Mouse (Mus musculus): Measurements from ENCODE around the gene Ppp4c. TPM values are rescaled to one million over a fixed set of nuclear protein-coding genes. Genes with fewer than 3 reads are reported as not detected.

Gene Ppp4c
- polyA plus RNA-seq, 1 experiment from 2014 or later: 180 TPM

DNA sequence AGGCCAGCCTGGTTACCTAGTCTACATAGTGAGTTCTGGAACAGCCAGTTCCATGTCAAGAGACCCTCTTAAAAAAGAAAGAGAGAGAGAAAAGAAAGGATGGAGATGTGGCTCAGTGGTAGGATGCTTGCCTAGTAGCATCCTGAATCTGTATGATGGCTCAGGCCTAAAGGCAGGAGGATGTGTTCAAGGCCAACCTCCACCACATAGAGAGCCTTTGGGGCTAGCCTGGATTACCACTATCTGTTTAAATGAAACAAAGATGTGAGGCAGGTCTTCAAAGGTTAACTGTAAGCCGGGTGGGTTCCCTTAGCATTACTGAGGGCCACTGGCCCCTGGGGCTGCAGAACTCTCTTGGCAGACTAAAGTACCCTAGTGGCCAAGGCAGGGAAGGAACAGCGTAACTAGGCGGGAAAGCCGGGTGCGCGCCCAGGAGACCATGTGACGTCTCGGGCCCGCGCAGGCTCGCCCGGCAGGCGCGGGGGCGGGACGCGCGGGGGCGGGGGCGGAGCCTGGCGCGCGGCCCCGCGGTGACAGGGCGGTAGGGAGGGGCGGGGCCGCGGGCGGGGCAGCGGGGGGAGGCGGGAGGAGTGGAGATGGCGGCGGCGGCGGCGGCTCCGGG is 33.1 kb downstream of the Ppp4c start, which contains the start of gene Mapk3:
Mapk3 (plus strand) TSS at position 552 of the 622 bp plus-strand sequence.
- WGBS: 1% methylated on average over 25 of the region's 38 CpGs
- Histone ChIP-seq H3K9me3 (replicated peaks; ENCODE audit: control insufficient read depth, low read length) (no peaks in the 10 kb centered on the region), H3K4me1 (ENCODE audit: control insufficient read depth, insufficient read depth, low read length) (peaks cover 34% of the 10 kb centered on the region), H3K36me3 (ENCODE audit: control insufficient read depth, insufficient read depth, low read length) (peaks cover 5% of the 10 kb centered on the region), H3K27ac (ENCODE audit: low read length) (peak within 1 kb of the TSS; percentile 99), H3K4me3 (replicated peaks; ENCODE audit: low read length) (peak within 1 kb of the TSS; percentile 81), H3K27me3 (ENCODE audit: control insufficient read depth, insufficient read depth, low read length) (no peaks in the 10 kb centered on the region), H3K9ac (ENCODE audit: low read length) (peak within 1 kb of the TSS; percentile 92), H3K4me2 (ENCODE audit: low read depth, low read length) (peak within 1 kb of the TSS; percentile 92)
- ATAC-seq (ENCODE audit: insufficient read depth, low FRiP score): peak; percentile 68

DNA sequence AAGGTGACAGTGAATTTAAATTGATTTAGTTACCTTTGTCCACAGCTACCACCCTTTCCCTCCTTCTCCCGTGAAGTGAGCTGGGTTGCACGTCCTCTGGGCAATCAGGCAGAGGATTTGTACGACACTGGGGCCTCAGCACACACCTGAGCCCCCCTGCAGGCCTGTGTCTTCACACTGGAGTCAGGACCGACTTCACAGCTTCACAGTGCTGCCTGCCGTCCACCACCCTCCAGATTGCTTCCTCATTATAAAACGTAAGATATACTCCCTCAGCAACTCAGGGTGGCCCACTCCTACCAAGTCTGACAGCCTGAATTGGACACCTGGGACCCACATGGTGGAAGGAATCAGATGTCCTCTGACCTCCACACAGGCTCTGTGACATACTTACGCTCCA is 33.8 kb downstream of the Ppp4c start:
- Histone ChIP-seq H3K27me3 (ENCODE audit: control insufficient read depth, insufficient read depth, low read length) (no peaks in the 10 kb centered on the region), H3K4me1 (ENCODE audit: control insufficient read depth, insufficient read depth, low read length) (peaks cover 34% of the 10 kb centered on the region), H3K36me3 (ENCODE audit: control insufficient read depth, insufficient read depth, low read length) (peaks cover 4% of the 10 kb centered on the region; the same call in 1 of the 2 replicates), H3K4me3 (replicated peaks; ENCODE audit: low read length) (no peak overlapping the region), H3K4me2 (ENCODE audit: low read depth, low read length) (no peak overlapping the region), H3K27ac (ENCODE audit: low read length) (no peak overlapping the region), H3K9me3 (replicated peaks; ENCODE audit: control insufficient read depth, low read length) (no peaks in the 10 kb centered on the region), H3K9ac (ENCODE audit: low read length) (peak overlapping the region; percentile 59; the same call in 1 of the 2 replicates)
- ATAC-seq (ENCODE audit: insufficient read depth, low FRiP score): no peak
- 72% methylated on average over 7 of the region's 7 CpGs for WGBS

DNA sequence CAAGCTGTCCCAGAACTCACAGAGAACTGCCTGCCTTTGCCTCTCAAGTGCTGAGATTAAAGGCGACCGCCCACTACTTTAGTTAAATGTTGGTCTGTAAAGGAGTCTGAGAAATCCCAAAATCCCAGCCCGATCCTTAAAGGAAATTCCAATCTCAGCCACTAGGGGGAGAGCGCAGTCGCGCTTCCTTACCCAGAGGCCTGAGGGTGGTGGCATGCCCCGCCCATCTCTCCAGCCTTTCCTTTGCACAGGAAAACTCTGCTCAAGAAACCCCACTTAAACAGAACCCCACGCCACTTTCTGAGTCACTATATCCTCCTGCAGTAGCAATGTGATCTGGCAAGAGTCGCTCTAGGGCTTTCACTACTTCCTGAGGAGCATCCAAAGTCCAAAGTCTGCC is 37.4 kb downstream of the Ppp4c start:
- 2% methylated on average over 9 of the region's 9 CpGs for WGBS
- Histone ChIP-seq H3K4me1 (ENCODE audit: control insufficient read depth, insufficient read depth, low read length) (peaks cover 4% of the 10 kb centered on the region; the same call in 1 of the 2 replicates), H3K9me3 (replicated peaks; ENCODE audit: control insufficient read depth, low read length) (no peaks in the 10 kb centered on the region), H3K4me3 (replicated peaks; ENCODE audit: low read length) (no peak overlapping the region; the same call in 1 of the 2 replicates), H3K27ac (ENCODE audit: low read length) (peak overlapping the region; percentile 31; the same call in 1 of the 2 replicates), H3K27me3 (ENCODE audit: control insufficient read depth, insufficient read depth, low read length) (no peaks in the 10 kb centered on the region), H3K36me3 (ENCODE audit: control insufficient read depth, insufficient read depth, low read length) (no peaks in the 10 kb centered on the region), H3K9ac (ENCODE audit: low read length) (peak overlapping the region; percentile 65), H3K4me2 (ENCODE audit: low read depth, low read length) (peak overlapping the region; percentile 34; the same call in 1 of the 2 replicates)
- ATAC-seq (ENCODE audit: insufficient read depth, low FRiP score): peak; percentile 67

DNA sequence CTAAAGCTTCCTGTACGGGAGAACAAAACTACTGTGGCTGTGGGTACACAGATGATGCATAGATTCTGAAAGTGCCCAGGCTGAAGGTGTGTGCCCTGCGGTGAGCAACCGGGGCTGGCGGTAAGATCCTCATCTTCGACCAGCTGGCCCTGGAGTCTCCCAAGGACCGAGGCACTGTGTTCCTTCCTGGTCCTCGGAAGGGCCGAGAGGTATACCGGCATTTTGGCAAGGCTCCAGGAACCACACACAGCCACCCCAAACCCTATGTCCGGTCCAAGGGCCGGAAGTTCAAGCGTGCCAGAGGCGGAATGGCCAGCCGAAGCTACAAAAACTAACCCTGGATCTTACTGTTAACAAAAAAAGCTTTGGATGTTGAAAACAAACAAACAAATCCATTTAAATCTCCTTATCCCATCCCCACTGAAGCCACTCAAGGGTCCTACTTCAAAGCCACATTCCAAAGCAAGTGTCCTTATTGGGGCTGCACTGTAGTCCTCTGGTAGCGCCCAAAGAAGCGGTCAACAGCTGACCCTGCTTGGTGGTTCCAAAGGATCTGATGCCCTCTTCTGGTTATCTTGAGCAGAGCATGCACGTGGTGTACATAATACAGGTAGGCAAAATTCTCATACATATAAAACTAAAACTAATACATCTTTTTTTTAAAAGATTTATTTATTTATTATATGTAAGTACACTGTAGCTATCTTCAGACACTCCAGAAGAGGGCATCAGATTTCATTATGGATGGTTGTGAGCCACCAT is 42.5 kb downstream of the Ppp4c start:
- no peak overlapping the region for H3K4me2 ChIP-seq (ENCODE audit: low read depth, low read length)
- H3K27me3 ChIP-seq (ENCODE audit: control insufficient read depth, insufficient read depth, low read length): no peaks in the 10 kb centered on the region
- ATAC-seq (ENCODE audit: insufficient read depth, low FRiP score): no peak
- no peak overlapping the region for H3K9ac ChIP-seq (ENCODE audit: low read length)
- WGBS: 94% methylated on average over 17 of the region's 17 CpGs
- no peaks in the 10 kb centered on the region for H3K36me3 ChIP-seq (ENCODE audit: control insufficient read depth, insufficient read depth, low read length)
- no peak overlapping the region for H3K4me3 ChIP-seq (replicated peaks; ENCODE audit: low read length)
- H3K27ac ChIP-seq (ENCODE audit: low read length): no peak overlapping the region
- no peaks in the 10 kb centered on the region for H3K9me3 ChIP-seq (replicated peaks; ENCODE audit: control insufficient read depth, low read length)
- H3K4me1 ChIP-seq (ENCODE audit: control insufficient read depth, insufficient read depth, low read length): no peaks in the 10 kb centered on the region

DNA sequence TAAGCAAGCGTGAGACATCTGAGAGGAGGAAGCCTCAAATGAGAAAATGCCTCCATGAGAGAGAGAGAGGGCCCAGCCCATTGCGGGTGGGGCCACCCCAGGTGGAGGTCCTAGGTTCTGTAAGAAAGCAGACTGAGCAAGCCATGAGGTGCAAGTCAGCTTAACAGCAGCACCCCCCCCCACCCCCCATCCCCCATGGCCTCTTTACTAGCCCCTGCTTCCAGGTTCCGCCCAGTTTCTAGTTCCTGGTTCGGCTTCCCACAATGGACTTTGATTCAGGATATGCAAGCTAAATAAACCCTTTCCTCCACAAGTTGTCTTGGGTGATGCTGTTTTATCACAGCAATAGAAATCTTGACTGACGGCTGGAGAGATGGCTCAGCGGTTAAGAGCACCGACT is 43.5 kb downstream of the Ppp4c start:
- no peak for ATAC-seq (ENCODE audit: insufficient read depth, low FRiP score)
- Histone ChIP-seq H3K4me3 (replicated peaks; ENCODE audit: low read length) (no peak overlapping the region), H3K27ac (ENCODE audit: low read length) (peak overlapping the region; percentile 46; the same call in 1 of the 2 replicates), H3K9me3 (replicated peaks; ENCODE audit: control insufficient read depth, low read length) (no peaks in the 10 kb centered on the region), H3K27me3 (ENCODE audit: control insufficient read depth, insufficient read depth, low read length) (no peaks in the 10 kb centered on the region), H3K36me3 (ENCODE audit: control insufficient read depth, insufficient read depth, low read length) (no peaks in the 10 kb centered on the region), H3K4me1 (ENCODE audit: control insufficient read depth, insufficient read depth, low read length) (no peaks in the 10 kb centered on the region), H3K9ac (ENCODE audit: low read length) (no peak overlapping the region), H3K4me2 (ENCODE audit: low read depth, low read length) (no peak overlapping the region)
- 65% methylated on average over 7 of the region's 7 CpGs for WGBS

DNA sequence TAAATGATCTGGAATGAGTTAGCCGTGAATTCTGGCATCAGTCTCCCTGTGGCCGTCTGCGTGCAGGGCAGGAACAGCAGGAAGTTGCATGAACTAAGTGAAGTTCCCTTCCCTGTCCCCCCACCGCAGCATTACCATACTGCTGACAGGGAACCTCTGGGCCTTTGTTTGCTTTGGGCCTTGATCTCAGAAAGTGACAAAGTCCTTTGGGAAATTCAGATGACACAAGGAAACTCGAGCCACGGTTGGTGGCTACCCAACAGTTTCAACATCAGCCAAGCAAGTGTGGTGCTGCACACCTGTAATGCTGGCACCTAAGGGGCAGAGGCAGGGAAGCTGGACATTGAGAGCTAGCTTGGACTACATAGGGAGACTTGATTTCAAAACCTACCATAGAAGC is 45.5 kb downstream of the Ppp4c start:
- no peaks in the 10 kb centered on the region for H3K27me3 ChIP-seq (ENCODE audit: control insufficient read depth, insufficient read depth, low read length)
- 27% methylated on average over 6 of the region's 6 CpGs for WGBS
- peak; percentile 64; the same call in 1 of the 2 replicates for ATAC-seq (ENCODE audit: insufficient read depth, low FRiP score)
- no peaks in the 10 kb centered on the region for H3K4me1 ChIP-seq (ENCODE audit: control insufficient read depth, insufficient read depth, low read length)
- H3K9ac ChIP-seq (ENCODE audit: low read length): peak overlapping the region; percentile 29; the same call in 1 of the 2 replicates
- H3K27ac ChIP-seq (ENCODE audit: low read length): peak overlapping the region; percentile 57
- no peak overlapping the region for H3K4me3 ChIP-seq (replicated peaks; ENCODE audit: low read length)
- H3K4me2 ChIP-seq (ENCODE audit: low read depth, low read length): peak overlapping the region; percentile 19; the same call in 1 of the 2 replicates
- H3K9me3 ChIP-seq (replicated peaks; ENCODE audit: control insufficient read depth, low read length): no peaks in the 10 kb centered on the region
- no peaks in the 10 kb centered on the region for H3K36me3 ChIP-seq (ENCODE audit: control insufficient read depth, insufficient read depth, low read length)

DNA sequence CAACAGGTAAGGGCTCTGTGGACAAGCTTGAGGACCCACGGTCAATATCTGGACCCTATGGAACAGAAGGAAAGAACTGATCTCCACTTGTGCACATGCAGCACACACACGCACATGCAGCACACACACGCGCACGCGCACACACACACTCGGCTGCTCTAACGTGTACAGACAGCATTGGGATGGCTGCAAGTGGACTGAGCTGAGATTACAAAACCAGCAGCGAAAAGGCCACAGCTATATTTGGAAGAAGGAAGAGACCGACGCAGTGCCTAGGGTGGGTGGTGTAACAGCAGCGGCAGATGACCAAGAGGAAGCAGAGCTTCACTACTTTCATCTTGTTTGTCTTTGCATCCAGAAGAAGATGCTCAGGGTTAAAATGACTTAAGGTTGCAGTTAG is 46.2 kb downstream of the Ppp4c start:
- no peaks in the 10 kb centered on the region for H3K36me3 ChIP-seq (ENCODE audit: control insufficient read depth, insufficient read depth, low read length)
- H3K27me3 ChIP-seq (ENCODE audit: control insufficient read depth, insufficient read depth, low read length): no peaks in the 10 kb centered on the region
- peak overlapping the region; percentile 29; the same call in 1 of the 2 replicates for H3K9ac ChIP-seq (ENCODE audit: low read length)
- no peak overlapping the region for H3K4me2 ChIP-seq (ENCODE audit: low read depth, low read length)
- ATAC-seq (ENCODE audit: insufficient read depth, low FRiP score): no peak
- 0 out of 2 replicates have a peak overlapping the region, but pooled peaks have one; percentile 57 for H3K27ac ChIP-seq (ENCODE audit: low read length)
- no peaks in the 10 kb centered on the region for H3K4me1 ChIP-seq (ENCODE audit: control insufficient read depth, insufficient read depth, low read length)
- no peak overlapping the region for H3K4me3 ChIP-seq (replicated peaks; ENCODE audit: low read length)
- WGBS: 80% methylated on average over 12 of the region's 12 CpGs
- no peaks in the 10 kb centered on the region for H3K9me3 ChIP-seq (replicated peaks; ENCODE audit: control insufficient read depth, low read length)

DNA sequence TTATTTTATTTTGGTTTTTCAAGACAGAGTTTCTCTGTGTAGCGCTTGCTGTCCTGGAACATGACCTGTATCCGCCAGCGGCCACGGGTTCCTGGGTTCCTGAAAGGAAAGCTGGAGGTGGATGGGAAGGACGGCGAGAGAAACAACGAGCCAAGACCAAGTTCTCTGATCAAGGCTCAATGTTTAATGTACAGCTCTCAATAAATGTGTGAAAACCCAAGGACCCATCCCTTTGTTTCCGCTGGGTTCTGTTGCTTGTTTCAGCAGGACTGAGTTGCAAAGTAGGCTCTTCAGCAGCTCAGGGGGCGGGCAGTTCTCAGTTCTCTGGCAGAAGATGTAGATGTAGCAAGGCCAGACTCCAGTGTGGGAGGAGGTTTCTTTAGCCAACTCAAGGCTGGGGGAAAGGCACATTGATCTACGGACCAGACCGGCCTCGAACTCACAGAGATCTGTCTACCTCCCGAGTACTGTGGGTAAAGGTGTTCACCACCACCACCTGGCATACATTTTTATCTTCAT is 50.3 kb downstream of the Ppp4c start:
- no peak overlapping the region for H3K4me3 ChIP-seq (replicated peaks; ENCODE audit: low read length)
- H3K4me1 ChIP-seq (ENCODE audit: control insufficient read depth, insufficient read depth, low read length): no peaks in the 10 kb centered on the region
- no peak for ATAC-seq (ENCODE audit: insufficient read depth, low FRiP score)
- H3K27me3 ChIP-seq (ENCODE audit: control insufficient read depth, insufficient read depth, low read length): no peaks in the 10 kb centered on the region
- WGBS: 91% methylated on average over 13 of the region's 13 CpGs
- no peak overlapping the region for H3K27ac ChIP-seq (ENCODE audit: low read length)
- no peaks in the 10 kb centered on the region for H3K9me3 ChIP-seq (replicated peaks; ENCODE audit: control insufficient read depth, low read length)
- H3K4me2 ChIP-seq (ENCODE audit: low read depth, low read length): no peak overlapping the region
- no peaks in the 10 kb centered on the region for H3K36me3 ChIP-seq (ENCODE audit: control insufficient read depth, insufficient read depth, low read length)
- H3K9ac ChIP-seq (ENCODE audit: low read length): no peak overlapping the region

DNA sequence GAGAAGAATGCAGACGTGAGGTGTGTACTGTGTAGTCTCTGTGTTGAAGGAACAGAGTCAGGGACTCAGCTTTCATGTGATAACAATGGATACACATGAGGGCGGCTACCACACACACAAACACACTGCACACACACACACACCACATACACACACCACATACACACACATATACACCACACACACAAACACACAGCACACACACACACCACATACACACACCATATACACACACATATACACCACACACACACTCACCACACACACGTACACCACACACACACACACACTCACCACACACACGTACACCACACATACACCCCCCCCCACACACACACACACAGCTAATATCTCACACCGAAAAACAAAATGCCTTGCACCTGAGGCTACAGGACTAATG is 50.8 kb downstream of the Ppp4c start:
- no peaks in the 10 kb centered on the region for H3K9me3 ChIP-seq (replicated peaks; ENCODE audit: control insufficient read depth, low read length)
- no peak for ATAC-seq (ENCODE audit: insufficient read depth, low FRiP score)
- 86% methylated on average over 5 of the region's 5 CpGs for WGBS
- no peaks in the 10 kb centered on the region for H3K4me1 ChIP-seq (ENCODE audit: control insufficient read depth, insufficient read depth, low read length)
- H3K27ac ChIP-seq (ENCODE audit: low read length): no peak overlapping the region
- no peak overlapping the region for H3K4me2 ChIP-seq (ENCODE audit: low read depth, low read length)
- no peak overlapping the region for H3K4me3 ChIP-seq (replicated peaks; ENCODE audit: low read length)
- no peaks in the 10 kb centered on the region for H3K27me3 ChIP-seq (ENCODE audit: control insufficient read depth, insufficient read depth, low read length)
- H3K9ac ChIP-seq (ENCODE audit: low read length): no peak overlapping the region
- no peaks in the 10 kb centered on the region for H3K36me3 ChIP-seq (ENCODE audit: control insufficient read depth, insufficient read depth, low read length)

Measured in stomach, embryonic 16.5 days (tissue).